Mouse (Mus musculus): ENCODE results near the gene Cyp1a1. TPM values are rescaled to one million over a fixed set of nuclear protein-coding genes. Genes with fewer than 3 reads are reported as not detected.
"Not testable (repeated sequence)": the region's sequence is repeated elsewhere in the genome, so short reads cannot be mapped to it uniquely, and the experiment has no call there.

Gene Cyp1a1
- total and polyA plus RNA-seq, 2 experiments from 2014 or later: 0.05 TPM; not detected in 1

DNA sequence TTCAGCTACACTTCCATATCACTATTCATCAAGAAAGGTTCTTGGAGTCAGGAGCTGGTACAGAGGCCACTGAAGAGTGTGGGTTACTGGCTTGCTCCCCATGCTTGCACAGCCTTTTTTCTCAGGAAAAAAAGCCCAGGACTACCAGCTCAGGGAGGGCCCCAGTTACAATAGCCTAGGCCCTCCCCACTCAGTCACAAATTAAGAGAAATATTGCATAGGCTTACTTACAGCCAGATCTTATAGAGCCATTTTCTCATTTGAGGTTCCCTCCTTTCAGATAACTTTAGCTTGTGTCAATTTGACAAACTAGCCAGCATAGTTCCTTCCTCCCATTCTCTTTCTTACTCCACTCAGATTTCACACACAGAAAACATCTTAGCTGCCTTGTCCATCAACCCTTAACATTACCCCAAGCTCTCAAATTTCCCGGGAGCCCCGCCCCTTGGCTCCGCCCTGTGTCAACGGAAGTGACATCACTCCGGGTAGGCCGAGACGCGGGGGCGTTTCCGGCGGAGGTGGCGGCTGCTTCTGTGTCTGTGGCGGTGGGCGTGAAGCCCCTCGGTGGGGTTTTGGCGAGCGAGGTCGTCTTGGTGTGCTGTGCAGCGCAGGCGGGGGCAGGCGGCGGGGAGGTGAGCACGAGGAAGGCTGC, 20.5 kb downstream of the Cyp1a1 start, which contains the start of gene Edc3:
Edc3 (plus strand) TSS at position 473 of the 652 bp plus-strand sequence.
- peak; percentile 82 for DNase-seq (ENCODE audit: low spot score)
- WGBS: under 1% methylated on average over 22 of the region's 23 CpGs
- peaks cover 4% of the 10 kb centered on the region for H3K4me1 ChIP-seq (ENCODE audit: control insufficient read depth, insufficient read depth)

DNA sequence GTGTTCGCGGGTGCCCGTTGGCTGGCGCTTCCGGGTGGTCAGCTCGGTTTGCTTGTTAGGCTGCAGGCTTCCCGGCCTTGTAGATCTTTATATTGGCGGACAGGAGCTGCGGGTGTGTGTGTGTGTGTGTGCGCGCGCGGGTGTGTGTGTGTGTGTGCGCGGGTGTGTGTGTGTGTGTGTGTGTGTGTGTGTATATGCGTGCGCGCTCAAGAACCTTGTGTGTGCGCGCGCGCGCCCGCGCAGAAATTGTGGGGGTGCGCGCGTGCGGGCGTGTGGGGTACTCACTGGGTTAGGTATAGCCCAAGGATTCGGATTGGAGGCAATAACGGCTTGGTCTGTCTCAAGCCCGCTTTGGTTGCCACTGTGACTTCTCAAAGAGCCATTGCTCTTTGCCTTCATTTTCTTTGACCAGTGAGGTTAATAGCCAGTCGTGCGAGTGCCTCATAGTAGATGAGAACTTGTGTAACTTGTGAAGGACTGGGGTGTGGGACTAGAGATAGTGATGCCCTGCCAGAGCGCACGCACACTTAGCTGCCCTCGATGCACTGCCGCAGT, 21.1 kb downstream of the Cyp1a1 start:
- peaks cover 4% of the 10 kb centered on the region for H3K4me1 ChIP-seq (ENCODE audit: control insufficient read depth, insufficient read depth)
- peaks cover 4% of the 10 kb centered on the region; the same call in 1 of the 2 replicates for H3K9me3 ChIP-seq (replicated peaks; ENCODE audit: control insufficient read depth, low read length)
- WGBS: 2% methylated on average over 37 of the region's 39 CpGs
- peak overlapping the region; percentile 91 for H3K27ac ChIP-seq (ENCODE audit: low read depth)
- no peak for TF ChIP-seq CTCF (IDR thresholded peaks at IDR 0.05; ENCODE audit: low read depth)
- TF ChIP-seq EP300 (IDR thresholded peaks at IDR 0.05; ENCODE audit: low read depth): no peak
- peak overlapping the region; percentile 85 for H3K4me3 ChIP-seq (ENCODE audit: low read depth, low read length)
- ATAC-seq (ENCODE audit: insufficient read depth, low read depth) (peak; percentile 63), DNase-seq (ENCODE audit: low spot score) (peak; percentile 18)
- peaks cover 18% of the 10 kb centered on the region; the same call in 1 of the 2 replicates for H3K36me3 ChIP-seq (replicated peaks; ENCODE audit: control insufficient read depth, insufficient read depth, low read length)
- H3K4me2 ChIP-seq (ENCODE audit: low read depth, low read length): peak overlapping the region; percentile 90
- H3K9ac ChIP-seq (replicated peaks; ENCODE audit: low read depth, low read length): peak overlapping the region; percentile 96
- H3K27me3 ChIP-seq (ENCODE audit: control insufficient read depth, insufficient read depth, low read length): no peaks in the 10 kb centered on the region

More for the DNA sequence above, 20.5 kb downstream of the Cyp1a1 start, which contains the start of gene Edc3:
- H3K4me2 ChIP-seq (ENCODE audit: low read depth, low read length): peak within 1 kb of the TSS; percentile 90
- H3K9me3 ChIP-seq (replicated peaks; ENCODE audit: control insufficient read depth, low read length): peaks cover 4% of the 10 kb centered on the region; the same call in 1 of the 2 replicates
- TF ChIP-seq CTCF (IDR thresholded peaks at IDR 0.05; ENCODE audit: low read depth) (no peak), EP300 (IDR thresholded peaks at IDR 0.05; ENCODE audit: low read depth) (no peak)
- no peaks in the 10 kb centered on the region for H3K27me3 ChIP-seq (ENCODE audit: control insufficient read depth, insufficient read depth, low read length)
- peak; percentile 95 for ATAC-seq (ENCODE audit: insufficient read depth, low read depth)
- peak within 1 kb of the TSS; percentile 91 for H3K27ac ChIP-seq (ENCODE audit: low read depth)
- peak within 1 kb of the TSS; percentile 96 for H3K9ac ChIP-seq (replicated peaks; ENCODE audit: low read depth, low read length)
- H3K4me3 ChIP-seq (ENCODE audit: low read depth, low read length): peak within 1 kb of the TSS; percentile 85
- peaks cover 13% of the 10 kb centered on the region; the same call in 1 of the 2 replicates for H3K36me3 ChIP-seq (replicated peaks; ENCODE audit: control insufficient read depth, insufficient read depth, low read length)

DNA sequence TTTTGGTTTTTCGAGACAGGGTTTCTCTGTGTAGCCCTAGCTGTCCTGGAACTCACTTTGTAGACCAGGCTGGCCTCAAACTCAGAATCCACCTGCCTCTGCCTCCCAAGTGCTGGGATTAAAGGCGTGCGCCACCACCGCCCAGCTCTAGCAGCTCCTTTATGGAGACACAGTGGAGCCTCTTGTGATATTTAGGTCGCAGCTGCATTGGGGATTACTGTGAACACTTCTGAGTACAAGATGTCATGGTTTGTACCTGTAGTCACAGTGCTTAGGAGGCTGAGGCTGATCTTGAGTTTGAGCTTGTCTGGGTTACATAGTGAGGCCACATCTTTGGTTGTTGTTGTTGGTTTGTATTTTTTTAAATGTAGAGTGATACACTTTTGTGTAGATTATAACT, 22.5 kb downstream of the Cyp1a1 start:
- ATAC-seq (ENCODE audit: insufficient read depth, low read depth); H3K9me3 ChIP-seq (replicated peaks; ENCODE audit: control insufficient read depth, low read length); H3K27me3 ChIP-seq (ENCODE audit: control insufficient read depth, insufficient read depth, low read length); H3K4me2 ChIP-seq (ENCODE audit: low read depth, low read length); H3K4me3 ChIP-seq (ENCODE audit: low read depth, low read length); H3K9ac ChIP-seq (replicated peaks; ENCODE audit: low read depth, low read length); DNase-seq (ENCODE audit: low spot score); H3K27ac ChIP-seq (ENCODE audit: low read depth); H3K4me1 ChIP-seq (ENCODE audit: control insufficient read depth, insufficient read depth): not testable (repeated sequence)
- 93% methylated on average over 5 of the region's 5 CpGs for WGBS
- H3K36me3 ChIP-seq (replicated peaks; ENCODE audit: control insufficient read depth, insufficient read depth, low read length): peaks cover 28% of the 10 kb centered on the region

DNA sequence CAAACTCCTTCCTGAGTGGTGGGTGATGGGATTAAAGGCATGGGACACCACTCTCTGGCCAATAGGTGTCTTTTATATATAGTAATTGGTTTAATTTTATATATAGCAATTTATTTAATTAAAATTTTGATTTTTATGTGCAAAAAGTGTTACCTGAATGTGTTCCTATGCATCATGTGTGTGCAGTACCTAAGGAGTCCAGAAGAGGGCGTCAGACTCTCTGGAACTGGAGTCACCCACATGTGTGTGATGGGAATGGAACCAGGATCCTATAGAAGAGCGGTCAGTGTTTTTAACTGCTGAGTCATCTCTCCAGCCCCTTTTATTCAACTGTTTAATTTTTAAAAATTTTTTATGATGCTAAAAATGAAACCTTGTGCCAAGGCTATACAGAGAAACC, 24.5 kb downstream of the Cyp1a1 start:
- 71% methylated on average over 2 of the region's 2 CpGs for WGBS
- Histone ChIP-seq H3K4me1 (ENCODE audit: control insufficient read depth, insufficient read depth) (peaks cover 4% of the 10 kb centered on the region), H3K9me3 (replicated peaks; ENCODE audit: control insufficient read depth, low read length) (peaks cover 4% of the 10 kb centered on the region; the same call in 1 of the 2 replicates), H3K27ac (ENCODE audit: low read depth) (no peak overlapping the region), H3K9ac (replicated peaks; ENCODE audit: low read depth, low read length) (no peak overlapping the region), H3K4me3 (ENCODE audit: low read depth, low read length) (no peak overlapping the region), H3K4me2 (ENCODE audit: low read depth, low read length) (no peak overlapping the region), H3K27me3 (ENCODE audit: control insufficient read depth, insufficient read depth, low read length) (no peaks in the 10 kb centered on the region), H3K36me3 (replicated peaks; ENCODE audit: control insufficient read depth, insufficient read depth, low read length) (peaks cover 48% of the 10 kb centered on the region)
- ATAC-seq (ENCODE audit: insufficient read depth, low read depth): no peak
- no peak for TF ChIP-seq CTCF (IDR thresholded peaks at IDR 0.05; ENCODE audit: low read depth)
- no peak for TF ChIP-seq EP300 (IDR thresholded peaks at IDR 0.05; ENCODE audit: low read depth)
- DNase-seq (ENCODE audit: low spot score): no peak

DNA sequence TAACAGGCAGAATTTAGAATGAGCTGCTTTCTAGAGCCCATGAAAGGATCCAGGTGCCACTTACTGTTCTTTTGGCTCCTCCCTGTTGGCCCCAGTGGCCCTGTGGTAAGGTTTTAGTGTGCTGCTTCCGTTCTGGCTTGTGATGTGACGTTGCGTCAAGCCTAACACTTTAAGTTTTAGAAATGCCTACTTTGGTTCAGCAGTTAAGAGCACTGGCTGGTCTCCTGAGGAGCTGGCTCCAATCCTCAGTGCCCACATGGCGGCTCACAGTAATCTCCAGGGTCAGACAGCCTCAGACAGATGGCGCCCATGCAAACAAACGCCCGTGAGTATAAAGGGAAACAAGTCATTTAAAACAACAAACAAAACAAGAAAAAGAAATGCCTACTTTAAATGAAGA, 30.7 kb downstream of the Cyp1a1 start:
- H3K27me3 ChIP-seq (ENCODE audit: control insufficient read depth, insufficient read depth, low read length): no peaks in the 10 kb centered on the region
- WGBS: 91% methylated on average over 7 of the region's 7 CpGs
- H3K4me3 ChIP-seq (ENCODE audit: low read depth, low read length): no peak overlapping the region
- no peak overlapping the region for H3K27ac ChIP-seq (ENCODE audit: low read depth)
- H3K4me1 ChIP-seq (ENCODE audit: control insufficient read depth, insufficient read depth): peaks cover 8% of the 10 kb centered on the region
- peaks cover 59% of the 10 kb centered on the region for H3K36me3 ChIP-seq (replicated peaks; ENCODE audit: control insufficient read depth, insufficient read depth, low read length)
- no peak overlapping the region for H3K9ac ChIP-seq (replicated peaks; ENCODE audit: low read depth, low read length)
- TF ChIP-seq CTCF (IDR thresholded peaks at IDR 0.05; ENCODE audit: low read depth) (no peak), EP300 (IDR thresholded peaks at IDR 0.05; ENCODE audit: low read depth) (no peak)
- H3K9me3 ChIP-seq (replicated peaks; ENCODE audit: control insufficient read depth, low read length): no peaks in the 10 kb centered on the region
- no peak overlapping the region for H3K4me2 ChIP-seq (ENCODE audit: low read depth, low read length)
- DNase-seq (ENCODE audit: low spot score) (no peak), ATAC-seq (ENCODE audit: insufficient read depth, low read depth) (no peak)

Data from heart, postnatal 0 days (tissue).